Mouse (Mus musculus) testis, postnatal 10 days (tissue): Measurements from ENCODE around the gene Lekr1.
A peak's percentile ranks its signal among the peaks of the same experiment; 100 is the strongest.
"Not testable (repeated sequence)": the region's sequence is repeated elsewhere in the genome, so short reads cannot be mapped to it uniquely, and the experiment has no call there.

Source experiments
- DNase-seq: peaks from one replicate; pipeline ENCODE4 v3.0.0; 2021; ENCODE audit warnings: low spot score

Lekr1 gene

DNA sequence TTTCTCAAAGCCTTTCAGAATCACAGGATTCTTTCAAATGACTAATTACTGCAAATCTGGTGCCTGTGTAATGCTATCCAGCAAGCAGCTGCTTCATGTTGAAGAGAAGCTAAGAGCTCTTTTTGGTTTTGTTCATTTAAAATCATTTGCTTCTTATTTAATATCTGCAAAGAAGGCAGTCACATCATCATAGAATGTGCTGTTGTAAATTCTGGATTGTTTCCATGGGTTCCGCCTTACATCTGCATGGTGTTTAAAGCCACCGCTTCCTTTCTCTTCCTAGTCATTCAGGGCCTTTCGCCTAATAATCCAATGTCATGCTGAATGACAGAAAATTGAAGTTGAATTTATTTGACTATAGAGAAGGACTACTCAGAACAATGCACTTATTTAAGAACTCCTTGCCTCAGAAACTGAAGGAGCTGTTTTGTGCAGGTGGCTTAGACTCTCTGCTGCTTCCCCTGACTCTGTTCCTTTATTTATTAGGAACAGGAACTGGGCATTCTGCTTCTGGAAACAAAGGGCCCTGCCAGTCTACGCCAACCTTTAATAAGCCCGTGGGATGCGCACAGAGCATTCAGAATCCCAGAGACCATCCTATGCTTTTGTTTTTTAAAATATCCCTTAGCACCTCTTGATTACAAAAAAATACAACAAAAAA is 101.3 kb downstream of the Lekr1 start:
- no peak for DNase-seq

- not testable (repeated sequence) for DNase-seq
Observed at GRCm38 (mm10) chr3:65769666-65770065, 103.6 kb downstream of the Lekr1 start.

GRCm38 (mm10) chr3:65773910-65774309 is 107.9 kb downstream of the Lekr1 start:
- no peak for DNase-seq

- no peak for DNase-seq
Observed at GRCm38 (mm10) chr3:65775096-65775495, 109.1 kb downstream of the Lekr1 start.

DNA sequence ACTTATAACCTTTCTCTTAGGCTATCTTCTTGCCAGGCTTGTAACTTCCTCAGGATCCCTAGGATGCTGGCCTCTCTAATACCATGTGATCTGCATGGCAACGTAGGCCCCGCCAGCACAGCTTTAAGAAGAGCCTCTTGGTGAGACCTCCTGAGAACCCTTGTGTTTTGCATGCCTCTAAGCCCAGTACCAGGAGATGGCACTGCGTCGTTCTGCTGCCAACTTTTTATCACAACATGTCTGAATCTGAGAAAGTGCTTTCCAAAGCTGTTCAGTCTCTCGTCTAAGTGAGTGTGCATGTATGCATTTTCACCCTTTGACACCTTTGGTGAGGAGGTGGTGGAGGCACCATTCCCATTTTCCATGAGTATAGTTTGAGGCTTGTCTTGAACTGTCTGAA is 116.2 kb downstream of the Lekr1 start:
- DNase-seq: no peak

GRCm38 (mm10) chr3:65790076-65790685 is 124.2 kb downstream of the Lekr1 start:
- DNase-seq: no peak

- no peak for DNase-seq
Observed at GRCm38 (mm10) chr3:65793561-65793960, 127.5 kb downstream of the Lekr1 start.

GRCm38 (mm10) chr3:65794711-65795110 is 128.7 kb downstream of the Lekr1 start:
- no peak for DNase-seq

DNA sequence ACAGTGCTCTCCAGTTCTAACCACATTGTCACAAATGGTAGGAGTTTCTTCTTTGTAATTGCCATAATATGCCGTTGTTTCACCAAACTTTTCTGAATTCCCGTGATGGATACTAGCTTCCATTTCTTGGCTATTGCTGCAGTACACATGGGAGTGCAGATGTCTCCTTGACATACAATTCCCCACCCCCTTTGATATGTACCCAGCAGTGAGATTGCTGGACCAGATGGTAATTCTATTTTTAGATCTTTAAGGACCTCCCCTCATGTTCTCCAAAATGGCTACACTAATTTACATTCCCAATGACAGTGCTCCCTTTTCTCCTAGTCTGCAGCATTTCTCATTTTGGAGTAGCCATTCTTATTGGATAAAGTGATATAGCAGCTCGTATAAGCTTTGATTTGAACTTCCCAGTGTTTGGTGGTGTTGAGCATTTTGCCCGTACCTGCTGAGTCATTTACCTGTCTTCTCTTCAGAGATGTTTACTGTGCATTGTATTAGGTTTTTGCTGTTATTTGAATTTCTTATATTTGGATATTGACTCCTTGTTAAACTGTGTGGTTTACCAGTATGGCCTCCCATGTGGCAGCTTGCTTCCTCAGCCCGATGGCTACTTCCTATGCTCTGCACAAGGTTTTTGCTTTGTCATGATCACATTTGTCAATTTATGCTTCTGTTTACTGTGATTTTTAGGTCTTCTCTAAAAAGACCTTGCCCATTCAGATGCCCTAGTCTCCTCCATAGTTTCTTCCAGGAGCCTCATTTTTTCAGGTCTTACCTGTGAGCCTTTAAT is 131.5 kb downstream of the Lekr1 start:
- no peak for DNase-seq

- DNase-seq: no peak
Observed at GRCm38 (mm10) chr3:65800962-65801361, 134.9 kb downstream of the Lekr1 start.

DNA sequence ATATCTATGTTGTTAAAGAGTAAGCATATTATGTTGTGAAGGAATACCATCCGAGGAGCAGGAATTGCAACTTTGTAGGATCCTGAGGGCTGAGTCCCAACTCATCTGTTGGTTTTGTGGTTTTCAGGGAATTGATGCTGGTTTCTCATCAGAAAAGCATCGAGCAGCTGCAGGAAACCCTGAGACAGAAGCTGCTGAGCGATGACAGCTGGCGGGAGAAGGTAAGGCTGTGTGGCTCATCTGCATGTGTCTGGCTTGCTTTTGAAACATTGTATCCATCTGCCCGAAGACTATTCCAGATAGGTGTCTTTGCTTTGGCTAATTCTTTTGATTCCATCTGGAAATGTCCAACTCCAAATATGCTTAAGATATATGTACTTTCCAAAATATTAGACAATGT is 136.2 kb downstream of the Lekr1 start:
- DNase-seq: no peak

- no peak for DNase-seq
Observed at GRCm38 (mm10) chr3:65802868-65803267, 136.8 kb downstream of the Lekr1 start.

DNA sequence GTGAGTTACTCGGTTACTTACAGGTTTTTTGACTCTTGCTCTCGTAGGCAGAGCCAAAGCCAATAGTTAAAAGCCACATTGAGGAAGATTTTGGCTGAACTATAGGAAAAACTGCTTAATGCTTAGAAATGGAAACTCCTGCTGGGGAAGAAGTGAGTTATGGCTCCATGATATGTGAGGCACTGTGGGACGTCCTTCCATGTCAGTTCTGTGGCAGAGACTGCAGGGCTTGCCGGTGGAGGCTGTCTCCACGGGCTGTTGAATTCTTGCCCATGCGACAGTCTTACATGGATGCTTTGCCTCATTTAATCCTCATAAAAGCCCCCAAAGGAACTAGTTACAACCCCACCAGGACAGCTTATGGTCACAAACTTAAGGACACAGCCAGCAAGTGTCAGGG is 148.9 kb downstream of the Lekr1 start:
- DNase-seq: no peak

- DNase-seq: no peak
Observed at GRCm38 (mm10) chr3:65816012-65816411, 150.0 kb downstream of the Lekr1 start.

DNA sequence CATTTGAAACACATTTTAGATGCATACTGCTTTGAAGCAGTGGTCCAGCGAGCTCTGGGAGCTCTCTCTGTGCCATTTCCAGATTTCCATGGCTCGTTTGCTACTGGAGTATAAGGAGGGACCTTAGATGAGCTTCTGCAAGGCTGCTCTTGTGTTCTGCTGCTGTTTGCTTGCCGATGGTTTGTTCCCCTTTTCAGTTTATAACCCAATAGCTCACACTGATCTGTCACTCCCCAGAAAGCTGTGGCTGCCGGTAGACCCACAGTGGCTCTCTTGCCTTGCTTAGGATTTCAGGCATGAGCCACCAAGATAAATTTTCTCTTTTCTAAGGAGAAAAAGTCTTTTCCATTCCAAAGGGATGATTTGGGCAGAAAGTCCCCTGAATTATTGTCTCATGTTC is 152.6 kb downstream of the Lekr1 start:
- DNase-seq: no peak

- no peak for DNase-seq
Observed at GRCm38 (mm10) chr3:65819841-65820240, 153.8 kb downstream of the Lekr1 start.

- no peak for DNase-seq
Observed at GRCm38 (mm10) chr3:65824886-65825285, 158.9 kb downstream of the Lekr1 start.

DNA sequence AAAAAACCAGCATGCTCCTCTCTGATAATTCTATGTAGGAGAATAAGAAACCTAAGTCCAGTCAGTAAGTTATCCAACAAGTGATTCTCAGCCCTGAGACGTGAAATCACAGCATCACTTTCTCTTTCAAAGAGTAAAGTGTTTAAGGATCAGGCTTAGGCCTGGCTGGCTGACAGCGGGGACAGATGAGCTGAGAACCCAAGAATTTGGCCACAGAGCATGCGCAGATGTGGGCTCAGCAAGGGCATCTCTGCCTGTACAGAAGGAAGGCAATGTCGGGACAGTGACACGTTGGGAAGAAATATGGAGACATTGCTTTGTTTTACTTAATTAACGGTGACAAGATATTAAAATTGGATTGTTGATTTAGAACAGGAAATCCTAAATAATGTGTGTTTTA is 160.7 kb downstream of the Lekr1 start:
- DNase-seq: no peak

DNA sequence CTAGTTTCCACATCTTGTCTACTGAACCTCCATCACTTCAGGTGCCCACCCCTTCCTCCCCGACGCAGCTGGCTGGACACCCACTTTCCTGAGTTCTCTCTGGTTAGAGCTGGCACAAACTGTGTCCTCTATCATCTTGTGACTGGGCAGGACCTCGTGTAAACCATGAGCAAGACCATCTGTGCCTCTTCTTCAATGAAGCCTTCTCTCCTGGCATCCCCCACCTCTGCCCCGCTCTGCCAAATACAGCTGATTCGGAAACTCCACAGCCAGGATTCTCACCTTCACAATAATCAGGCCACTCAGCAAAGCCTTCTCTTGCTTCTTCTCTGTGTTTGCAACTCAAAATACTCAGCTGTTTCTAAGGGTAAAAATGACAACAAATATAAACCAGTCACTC is 161.4 kb downstream of the Lekr1 start:
- no peak for DNase-seq

GRCm38 (mm10) chr3:65828020-65828419 is 162.0 kb downstream of the Lekr1 start:
- no peak for DNase-seq

GRCm38 (mm10) chr3:65829230-65829629 is 163.2 kb downstream of the Lekr1 start:
- DNase-seq: peak; percentile 73

DNA sequence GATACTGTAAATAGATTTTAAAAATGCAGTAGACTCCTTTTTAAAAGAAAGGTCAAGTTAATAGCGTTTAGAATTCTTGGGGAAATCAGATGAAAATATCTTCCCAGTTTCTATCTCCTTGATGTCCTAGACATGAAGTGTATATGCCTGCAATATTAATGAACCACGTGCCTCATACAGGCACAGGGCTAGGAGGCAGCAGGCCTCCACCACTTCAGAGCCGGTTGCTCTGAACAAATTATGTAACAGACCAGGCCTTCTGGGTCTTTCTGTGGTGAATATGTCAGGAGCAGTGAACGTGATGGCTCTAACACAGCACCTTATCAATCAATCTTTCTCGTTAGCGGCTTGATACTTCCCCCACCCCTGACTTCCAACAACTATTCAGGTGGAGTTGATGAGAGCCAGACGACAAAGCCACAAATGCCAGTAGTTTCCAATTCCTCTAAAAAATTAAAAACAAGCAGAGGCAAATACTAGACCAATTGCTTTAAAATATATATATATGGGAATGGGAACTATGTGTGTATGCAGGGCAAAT is 164.0 kb downstream of the Lekr1 start:
- no peak for DNase-seq

DNA sequence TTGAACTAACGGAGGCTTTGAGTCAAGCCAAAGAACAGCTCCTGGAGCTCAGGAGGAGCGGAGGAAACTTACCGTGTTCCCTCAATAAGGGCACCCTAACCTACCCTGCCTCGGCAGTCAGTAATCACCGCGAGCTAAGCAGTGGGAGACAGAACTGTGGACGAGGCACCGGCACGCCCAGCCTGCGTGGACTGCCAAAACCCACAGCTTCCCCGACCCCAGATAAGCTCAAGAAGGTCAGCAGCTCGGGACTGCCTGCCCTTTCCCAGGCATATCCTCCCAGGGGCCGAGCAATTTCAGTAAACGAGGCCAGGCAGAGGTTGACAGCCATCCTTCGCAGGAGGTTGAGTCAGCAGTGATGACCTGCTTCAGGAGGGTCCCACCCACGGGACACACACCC is 164.8 kb downstream of the Lekr1 start:
- peak; percentile 45 for DNase-seq
